Mouse (Mus musculus) v-Abl transformed pro-B cells (cell line): ENCODE results near the gene Oxnad1.
"Not testable (repeated sequence)": the region's sequence is repeated elsewhere in the genome, so short reads cannot be mapped to it uniquely, and the experiment has no call there.

Experiments used
- in situ Hi-C, 2 experiments: fragments of 400-800 bp; cut with MboI; formaldehyde crosslinking; loops; one replicate each; pipeline ENCODE4 v1.15.1; 2025; ENCODE audit not compliant: unreplicated experiment in 2 of 2

Oxnad1 gene

DNA sequence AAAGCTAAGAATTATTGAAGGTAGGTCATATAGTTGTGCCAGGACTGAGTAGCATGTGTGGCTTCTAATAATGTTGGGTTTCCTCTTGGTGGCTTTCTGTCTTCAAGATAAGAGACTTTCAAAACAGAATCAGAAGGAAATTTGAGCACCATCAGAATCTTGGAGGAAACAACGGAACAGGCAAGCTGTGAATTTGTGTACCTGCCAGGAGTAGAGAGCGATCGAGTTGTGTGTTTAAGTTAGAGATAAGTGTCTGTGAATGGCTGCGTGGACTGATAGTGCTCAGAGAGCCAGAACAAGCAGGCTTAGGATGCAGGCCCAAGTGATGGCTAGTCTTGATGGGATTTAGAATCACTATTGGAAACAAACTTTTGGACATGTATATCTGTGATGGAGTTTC lies 46.7 kb downstream of the Oxnad1 start:
- in situ Hi-C loops: no loop called here

DNA sequence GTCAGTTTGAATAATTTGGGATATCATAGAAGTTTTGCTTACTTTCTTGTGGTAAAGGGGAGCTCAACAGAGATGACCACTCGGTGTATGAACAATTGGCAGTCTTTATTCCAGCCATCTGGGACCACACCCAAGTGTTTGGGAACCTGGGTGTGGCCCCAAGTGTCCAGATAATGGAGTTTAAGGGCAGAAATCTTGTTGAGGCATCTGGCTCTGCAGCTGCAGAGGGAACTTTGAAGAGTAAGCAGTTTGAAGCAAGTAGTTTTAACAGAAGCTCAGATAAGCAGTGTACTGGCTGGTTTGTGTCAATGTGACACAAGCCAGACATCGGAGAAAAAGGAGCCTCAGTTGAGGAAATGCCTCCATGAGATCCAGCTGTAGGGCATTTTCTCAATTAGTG lies 49.1 kb downstream of the Oxnad1 start:
- in situ Hi-C loops: no loop called here

DNA sequence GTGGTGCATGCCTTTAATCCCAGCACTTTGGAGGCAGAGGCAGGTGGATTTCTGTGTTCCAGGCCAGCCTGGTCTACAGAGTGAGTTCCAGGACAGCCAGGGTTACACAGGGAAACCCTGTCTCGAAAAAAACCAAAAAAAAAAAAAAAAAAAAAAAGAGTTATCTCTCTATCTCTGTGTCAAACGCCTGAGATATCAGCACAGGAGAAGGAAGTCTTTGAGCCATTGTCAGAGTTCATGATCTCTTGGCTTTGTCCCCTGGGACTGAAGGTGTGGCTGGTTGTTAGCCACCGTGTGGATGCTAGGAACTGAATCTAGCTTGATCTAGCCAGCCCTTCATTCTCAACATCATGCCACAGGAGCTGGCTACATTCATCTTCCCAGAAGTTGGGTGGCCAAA lies 51.3 kb downstream of the Oxnad1 start:
- in situ Hi-C loops: not testable (repeated sequence)

DNA sequence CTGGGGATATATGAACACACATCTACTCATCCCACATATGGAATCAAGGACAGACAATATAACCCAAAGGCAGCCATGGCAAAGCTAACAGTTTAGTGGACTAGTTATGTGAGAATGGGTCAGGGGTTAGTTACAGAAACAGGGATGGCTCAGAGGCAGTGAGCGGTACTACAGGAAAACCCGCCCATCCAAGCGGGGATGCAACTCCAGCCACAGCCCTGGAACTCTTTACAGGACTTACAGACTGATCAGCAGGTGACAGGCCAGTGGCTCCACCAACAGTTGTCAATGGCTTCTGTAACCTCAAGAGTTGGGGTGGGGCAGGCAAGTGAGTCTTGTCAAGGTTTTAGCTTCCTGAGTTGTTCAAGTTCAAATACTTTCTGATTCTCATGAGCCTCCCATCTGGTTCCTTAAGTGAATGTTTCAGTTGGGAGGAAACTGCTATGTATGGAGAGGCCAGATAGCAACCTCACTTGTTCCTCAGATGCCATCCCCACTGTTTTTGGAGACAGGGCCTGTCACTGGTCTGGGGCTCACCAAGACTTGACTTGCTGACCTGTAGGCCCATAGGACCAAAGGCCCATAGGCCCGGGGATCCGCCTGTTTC lies 55.3 kb downstream of the Oxnad1 start:
- in situ Hi-C loops: no loop called here

DNA sequence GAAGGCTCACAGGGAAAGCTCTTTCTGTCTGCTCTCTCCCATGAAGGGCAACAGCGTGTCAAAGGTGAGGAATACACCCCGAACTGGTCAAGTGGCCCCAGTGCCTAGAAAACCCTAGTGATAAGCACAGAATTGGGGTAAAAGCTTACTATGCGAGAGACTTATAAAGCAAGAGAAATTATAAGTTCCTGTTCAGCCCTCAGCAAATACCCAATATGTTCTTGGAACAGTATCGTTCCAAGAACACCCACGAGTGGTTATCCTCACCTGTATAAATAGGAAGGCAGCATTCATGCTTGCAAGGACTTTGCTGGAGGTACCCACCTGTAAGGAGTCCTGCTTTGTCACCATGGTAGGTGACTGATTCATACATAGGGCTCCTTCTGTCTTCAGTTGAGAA lies 56.5 kb downstream of the Oxnad1 start, which contains the start of gene Msmb:
Msmb (plus strand) TSS at position 301 of the 400 bp plus-strand sequence.
- in situ Hi-C loops: no loop called here

DNA sequence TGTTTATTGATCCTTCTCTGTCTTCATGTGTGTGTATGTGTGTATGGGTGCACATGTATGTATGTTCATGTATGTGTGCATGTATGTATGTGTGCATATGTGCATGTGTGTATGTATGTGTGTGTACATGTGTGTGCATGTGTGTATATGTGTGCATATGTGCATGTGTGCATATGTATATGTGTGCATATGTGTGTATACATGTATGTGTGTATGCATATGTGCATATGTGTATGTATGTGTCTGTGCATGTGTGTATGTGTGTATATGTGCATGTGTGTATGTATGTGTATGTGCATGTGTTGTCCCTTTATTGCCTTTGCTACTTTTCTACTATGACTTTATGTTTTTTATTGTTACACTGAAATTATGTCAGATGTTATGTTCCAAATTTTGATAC lies 59.6 kb downstream of the Oxnad1 start:
- in situ Hi-C loops: no loop called here

DNA sequence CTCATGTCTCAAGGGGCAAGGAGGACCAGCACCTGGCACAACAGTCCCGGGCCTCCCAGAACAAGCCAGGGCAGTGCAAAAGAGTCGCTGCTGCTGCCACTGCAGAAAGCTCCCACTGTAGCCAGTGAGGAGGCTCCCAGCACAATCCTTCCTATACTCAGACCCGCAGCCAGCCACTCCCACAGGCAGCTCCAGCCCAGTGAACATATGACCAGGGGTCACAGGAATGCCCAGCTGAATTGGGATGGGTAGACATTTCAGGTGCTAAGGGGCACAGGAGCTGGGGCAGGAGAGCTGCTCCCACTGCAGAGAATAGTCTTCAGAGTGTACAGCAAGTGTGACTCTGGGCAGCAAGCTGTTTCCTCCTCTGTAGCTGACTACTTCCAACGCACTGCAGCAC lies 60.2 kb downstream of the Oxnad1 start:
- in situ Hi-C loops: no loop called here

DNA sequence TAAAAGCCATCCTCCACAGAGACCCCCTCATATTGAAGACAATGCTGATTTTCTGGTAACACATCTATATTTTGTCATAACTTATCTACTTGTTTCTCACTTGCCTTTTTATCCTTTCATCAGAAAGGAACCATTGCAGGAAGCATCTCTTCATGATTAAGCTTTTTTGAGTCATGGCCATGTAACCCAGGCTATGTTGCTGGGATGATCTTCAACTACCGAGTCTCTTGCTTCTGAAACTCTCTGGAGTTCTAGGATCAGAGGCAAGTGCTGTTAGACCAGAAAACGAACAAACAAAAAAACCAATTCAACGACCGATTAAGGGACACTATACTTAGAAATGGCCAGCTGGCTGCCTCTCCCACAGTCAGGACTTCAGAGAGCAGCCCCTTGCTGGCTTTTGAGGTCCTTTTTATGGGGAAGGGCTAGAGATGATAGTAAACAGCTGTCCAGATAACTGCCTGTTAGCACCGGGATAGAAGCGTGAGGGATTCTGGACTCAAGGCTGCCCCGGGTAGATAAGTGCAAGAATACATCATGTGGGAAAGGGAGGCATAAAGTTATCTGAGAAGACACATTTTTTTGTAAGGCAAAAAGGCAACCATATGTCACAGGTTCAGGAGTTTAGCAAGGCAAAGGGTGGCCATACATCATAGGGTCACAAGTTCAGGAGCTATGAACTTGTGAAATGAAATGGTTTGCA lies 60.8 kb downstream of the Oxnad1 start:
- in situ Hi-C loops: no loop called here

DNA sequence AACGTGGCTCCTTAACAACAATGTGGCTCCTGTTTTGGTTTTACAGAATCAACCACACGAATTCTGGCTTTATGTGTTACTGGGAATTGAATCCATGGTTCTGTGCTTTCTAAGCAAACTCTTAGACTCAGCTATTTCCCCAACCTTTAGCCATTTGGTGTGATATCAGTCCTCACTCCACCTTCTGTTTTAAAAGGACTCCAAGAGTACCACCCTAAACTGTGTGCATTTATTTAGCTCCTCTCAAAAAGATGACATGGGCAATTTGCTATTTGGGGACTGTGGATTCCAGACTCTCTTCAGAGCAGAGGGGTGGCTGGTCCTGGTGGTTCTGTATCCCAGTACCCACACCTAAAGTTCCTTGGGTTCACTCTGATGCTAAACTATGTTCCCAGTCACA lies 61.4 kb downstream of the Oxnad1 start:
- in situ Hi-C loops: no loop called here

DNA sequence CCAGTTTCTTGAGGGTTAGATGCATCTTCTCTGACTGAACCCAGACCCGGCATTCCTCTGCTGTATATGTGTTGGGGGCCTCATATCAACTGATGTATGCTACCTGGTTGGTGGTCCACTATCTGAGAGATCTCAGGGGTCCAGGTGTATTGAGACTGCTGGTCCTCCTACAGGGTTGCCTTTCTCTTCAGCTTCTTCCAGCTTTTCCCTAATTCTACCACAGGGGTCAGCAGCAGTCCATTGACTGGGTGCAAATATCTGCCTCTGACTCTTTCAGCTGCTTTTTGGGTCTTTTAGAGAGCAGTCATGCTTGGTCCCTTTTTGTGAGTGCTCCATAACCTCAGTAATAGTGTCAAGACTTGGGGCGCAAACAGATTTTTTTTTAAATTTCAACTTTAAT lies 65.7 kb downstream of the Oxnad1 start:
- in situ Hi-C loops: loop anchor here in 1 of 2 experiments (5.0 kb wide), 1 partner anchor 64 kb away; the partner anchor contains the start of genes Dph3 and Oxnad1

DNA sequence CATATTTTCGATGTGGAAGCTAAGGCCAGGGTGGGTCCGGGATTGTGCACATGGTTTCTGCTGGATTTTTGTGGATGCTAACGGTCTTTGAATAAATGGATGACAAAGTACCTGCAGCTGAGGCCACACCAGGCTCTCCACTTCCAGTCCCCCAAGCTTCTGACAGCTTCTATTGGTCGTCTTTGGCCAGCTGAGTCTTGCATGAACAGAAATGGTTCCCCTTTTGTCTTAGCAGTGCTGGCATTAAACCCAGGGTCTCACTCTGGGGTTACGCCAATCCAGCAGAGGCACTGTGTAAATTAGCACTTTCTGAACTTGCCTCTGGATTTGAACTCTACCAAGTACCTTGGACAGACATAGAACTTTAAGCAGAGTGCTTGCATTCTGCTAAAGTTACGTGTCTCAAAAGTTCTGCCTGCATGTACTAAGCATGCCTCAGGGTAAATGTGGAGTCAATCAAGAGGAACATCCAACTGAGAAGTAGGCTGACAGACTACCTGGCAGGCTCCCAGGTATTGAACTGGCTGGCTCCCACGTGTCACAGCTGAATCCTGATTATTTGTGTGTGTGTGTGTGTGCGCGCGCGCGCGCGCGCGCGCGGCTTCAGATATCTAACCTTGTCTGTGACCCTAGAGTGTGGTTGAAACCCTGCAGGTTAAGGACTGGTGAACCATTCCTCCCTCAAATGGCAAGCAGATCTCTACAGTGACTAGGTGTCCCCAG lies 67.2 kb downstream of the Oxnad1 start:
- in situ Hi-C loops: loop anchor here in 1 of 2 experiments (5.0 kb wide), 1 partner anchor 65 kb away; the partner anchor contains the start of genes Dph3 and Oxnad1
